Mouse (Mus musculus): ENCODE data around the gene Zfp1. TPM values are rescaled to one million over a fixed set of nuclear protein-coding genes. Genes with fewer than 3 reads are reported as not detected.
A peak's percentile ranks its signal among the peaks of the same experiment; 100 is the strongest.

The Zfp1 gene
- polyA plus RNA-seq, 1 experiment, result 7.5 TPM

- WGBS, result 53% methylated on average over 20 of the region's 20 CpGs
- no peaks in the 10 kb centered on the region for H3K27me3 ChIP-seq (replicated peaks; ENCODE audit: control insufficient read depth, insufficient read depth, low read length)
- H3K27ac ChIP-seq (ENCODE audit: insufficient read depth, low read depth, low read length), result peak overlapping the region; percentile 2; the same call in 1 of the 2 replicates
- H3K4me3 ChIP-seq (ENCODE audit: insufficient read depth, low read depth, low read length), result no peak overlapping the region
- no peak for DNase-seq
- TF ChIP-seq POLR2A (IDR thresholded peaks at IDR 0.05; ENCODE audit: low read depth, low read length) (no peak), CTCF (conservative IDR thresholded peaks at IDR 0.05; ENCODE audit: insufficient read depth, insufficient read length, low read depth, low read length) (no peak)
- peaks cover 21% of the 10 kb centered on the region for H3K4me1 ChIP-seq (ENCODE audit: control insufficient read depth, insufficient read depth, low read length)
- peaks cover 10% of the 10 kb centered on the region; the same call in 1 of the 2 replicates for H3K36me3 ChIP-seq (ENCODE audit: control insufficient read depth, insufficient read depth, low read length)
These were observed 67.7 kb downstream of the Zfp1 start for GRCm38 (mm10) chr8:111710777-111711485.

GRCm38 (mm10) chr8:111712135-111712534, 68.9 kb downstream of the Zfp1 start:
- Histone ChIP-seq H3K4me1 (ENCODE audit: control insufficient read depth, insufficient read depth, low read length) (peaks cover 26% of the 10 kb centered on the region), H3K27me3 (replicated peaks; ENCODE audit: control insufficient read depth, insufficient read depth, low read length) (no peaks in the 10 kb centered on the region), H3K27ac (ENCODE audit: insufficient read depth, low read depth, low read length) (no peak overlapping the region), H3K36me3 (ENCODE audit: control insufficient read depth, insufficient read depth, low read length) (peaks cover 10% of the 10 kb centered on the region; the same call in 1 of the 2 replicates), H3K4me3 (ENCODE audit: insufficient read depth, low read depth, low read length) (no peak overlapping the region)
- DNase-seq, result peak; percentile 15
- no peak for TF ChIP-seq POLR2A (IDR thresholded peaks at IDR 0.05; ENCODE audit: low read depth, low read length)
- WGBS, result 47% methylated on average over 9 of the region's 9 CpGs

GRCm38 (mm10) chr8:111712588-111712987, 69.4 kb downstream of the Zfp1 start:
- Histone ChIP-seq H3K36me3 (ENCODE audit: control insufficient read depth, insufficient read depth, low read length) (peaks cover 10% of the 10 kb centered on the region; the same call in 1 of the 2 replicates), H3K27ac (ENCODE audit: insufficient read depth, low read depth, low read length) (no peak overlapping the region), H3K4me3 (ENCODE audit: insufficient read depth, low read depth, low read length) (no peak overlapping the region), H3K27me3 (replicated peaks; ENCODE audit: control insufficient read depth, insufficient read depth, low read length) (no peaks in the 10 kb centered on the region), H3K4me1 (ENCODE audit: control insufficient read depth, insufficient read depth, low read length) (peaks cover 31% of the 10 kb centered on the region)
- TF ChIP-seq CTCF (conservative IDR thresholded peaks at IDR 0.05; ENCODE audit: insufficient read depth, insufficient read length, low read depth, low read length) (peak; percentile 88), POLR2A (IDR thresholded peaks at IDR 0.05; ENCODE audit: low read depth, low read length) (no peak)
- DNase-seq, result peak; percentile 79
- 57% methylated on average over 6 of the region's 6 CpGs for WGBS

GRCm38 (mm10) chr8:111713291-111713690, 70.1 kb downstream of the Zfp1 start:
- TF ChIP-seq POLR2A (IDR thresholded peaks at IDR 0.05; ENCODE audit: low read depth, low read length) (no peak), CTCF (conservative IDR thresholded peaks at IDR 0.05; ENCODE audit: insufficient read depth, insufficient read length, low read depth, low read length) (no peak)
- no peak overlapping the region for H3K27ac ChIP-seq (ENCODE audit: insufficient read depth, low read depth, low read length)
- peaks cover 10% of the 10 kb centered on the region; the same call in 1 of the 2 replicates for H3K36me3 ChIP-seq (ENCODE audit: control insufficient read depth, insufficient read depth, low read length)
- WGBS, result 82% methylated on average over 11 of the region's 11 CpGs
- no peaks in the 10 kb centered on the region for H3K27me3 ChIP-seq (replicated peaks; ENCODE audit: control insufficient read depth, insufficient read depth, low read length)
- no peak overlapping the region for H3K4me3 ChIP-seq (ENCODE audit: insufficient read depth, low read depth, low read length)
- no peak for DNase-seq
- H3K4me1 ChIP-seq (ENCODE audit: control insufficient read depth, insufficient read depth, low read length), result peaks cover 33% of the 10 kb centered on the region

GRCm38 (mm10) chr8:111713817-111714216, 70.6 kb downstream of the Zfp1 start:
- Histone ChIP-seq H3K27me3 (replicated peaks; ENCODE audit: control insufficient read depth, insufficient read depth, low read length) (no peaks in the 10 kb centered on the region), H3K36me3 (ENCODE audit: control insufficient read depth, insufficient read depth, low read length) (peaks cover 10% of the 10 kb centered on the region; the same call in 1 of the 2 replicates), H3K27ac (ENCODE audit: insufficient read depth, low read depth, low read length) (no peak overlapping the region), H3K4me1 (ENCODE audit: control insufficient read depth, insufficient read depth, low read length) (peaks cover 29% of the 10 kb centered on the region), H3K4me3 (ENCODE audit: insufficient read depth, low read depth, low read length) (no peak overlapping the region)
- no peak for DNase-seq
- TF ChIP-seq POLR2A (IDR thresholded peaks at IDR 0.05; ENCODE audit: low read depth, low read length) (no peak), CTCF (conservative IDR thresholded peaks at IDR 0.05; ENCODE audit: insufficient read depth, insufficient read length, low read depth, low read length) (no peak)
- WGBS, result 89% methylated on average over 25 of the region's 25 CpGs

- H3K4me1 ChIP-seq (ENCODE audit: control insufficient read depth, insufficient read depth, low read length), result peaks cover 27% of the 10 kb centered on the region
- TF ChIP-seq POLR2A (IDR thresholded peaks at IDR 0.05; ENCODE audit: low read depth, low read length) (no peak), CTCF (conservative IDR thresholded peaks at IDR 0.05; ENCODE audit: insufficient read depth, insufficient read length, low read depth, low read length) (no peak)
- WGBS, result 88% methylated on average over 12 of the region's 12 CpGs
- no peak for DNase-seq
- H3K27me3 ChIP-seq (replicated peaks; ENCODE audit: control insufficient read depth, insufficient read depth, low read length), result no peaks in the 10 kb centered on the region
- H3K27ac ChIP-seq (ENCODE audit: insufficient read depth, low read depth, low read length), result no peak overlapping the region
- H3K36me3 ChIP-seq (ENCODE audit: control insufficient read depth, insufficient read depth, low read length), result peaks cover 10% of the 10 kb centered on the region; the same call in 1 of the 2 replicates
- no peak overlapping the region for H3K4me3 ChIP-seq (ENCODE audit: insufficient read depth, low read depth, low read length)
These were observed 71.1 kb downstream of the Zfp1 start for GRCm38 (mm10) chr8:111714295-111714694.

GRCm38 (mm10) chr8:111715514-111715913, 72.3 kb downstream of the Zfp1 start:
- peaks cover 26% of the 10 kb centered on the region for H3K4me1 ChIP-seq (ENCODE audit: control insufficient read depth, insufficient read depth, low read length)
- no peak for DNase-seq
- H3K36me3 ChIP-seq (ENCODE audit: control insufficient read depth, insufficient read depth, low read length), result peaks cover 13% of the 10 kb centered on the region; the same call in 1 of the 2 replicates
- no peaks in the 10 kb centered on the region for H3K27me3 ChIP-seq (replicated peaks; ENCODE audit: control insufficient read depth, insufficient read depth, low read length)
- WGBS, result 80% methylated on average over 13 of the region's 13 CpGs
- no peak for TF ChIP-seq POLR2A (IDR thresholded peaks at IDR 0.05; ENCODE audit: low read depth, low read length)
- TF ChIP-seq CTCF (conservative IDR thresholded peaks at IDR 0.05; ENCODE audit: insufficient read depth, insufficient read length, low read depth, low read length), result no peak
- H3K4me3 ChIP-seq (ENCODE audit: insufficient read depth, low read depth, low read length), result no peak overlapping the region
- no peak overlapping the region for H3K27ac ChIP-seq (ENCODE audit: insufficient read depth, low read depth, low read length)

All from kidney, adult 2 months (tissue).